Mouse (Mus musculus): ENCODE measurements around the gene Agap2.

DNA sequence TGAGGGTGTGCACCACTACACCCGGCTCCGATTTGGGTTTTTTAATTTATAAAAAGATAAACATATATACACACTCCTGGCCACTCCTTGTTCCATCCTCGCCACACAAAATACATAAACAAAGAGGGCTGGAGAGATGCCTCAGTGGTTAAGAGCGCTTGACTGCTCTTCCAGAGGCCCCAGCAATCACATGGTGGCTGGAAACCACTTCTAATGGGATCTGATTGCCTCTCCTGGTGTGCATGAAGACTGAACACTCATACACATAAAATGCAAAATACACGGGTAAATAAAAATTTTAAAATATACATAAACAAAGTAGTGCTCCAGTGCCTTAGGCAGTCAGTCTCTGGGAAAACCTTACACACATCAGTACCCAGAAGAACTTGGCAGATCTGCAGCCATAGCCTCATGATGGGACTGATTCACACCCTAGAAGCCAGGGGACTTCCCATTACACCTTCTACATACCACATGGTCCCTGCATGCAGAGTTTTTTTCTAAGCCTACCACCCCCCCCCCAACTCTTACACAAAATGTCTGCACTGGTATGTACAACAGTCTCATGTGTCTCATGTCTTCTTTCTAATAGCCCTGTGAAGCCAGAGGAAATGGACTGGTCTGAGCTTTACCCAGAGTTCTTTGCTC lies 32.5 kb upstream of the Agap2 start:
- TF ChIP-seq EP300 (IDR thresholded peaks at IDR 0.05; ENCODE audit: low read depth), result no peak
- TF ChIP-seq CTCF (IDR thresholded peaks at IDR 0.05; ENCODE audit: low read depth), result no peak
